Mouse (Mus musculus) stomach, embryonic 15.5 days (tissue): Measurements from ENCODE around the gene Olfr316. TPM values are rescaled to one million over a fixed set of nuclear protein-coding genes. Genes with fewer than 3 reads are reported as not detected.

Experiments
- ATAC-seq: fragments of 200-750 bp; cut with Nextera tagmentation; 2 replicates; pipeline ENCODE4 v1.8.0; 2017; ENCODE audit warnings: low read depth, moderate number of reproducible peaks, moderate TSS enrichment; ENCODE audit not compliant: insufficient read depth, low FRiP score
- H3K27ac ChIP-seq: fragments of 300-500 bp; sonication (generic); 2 replicates; pipeline ENCODE4 v1.5.1; 2015; ENCODE audit warnings: mild to moderate bottlenecking, inconsistent platforms
- H3K27me3 ChIP-seq: fragments of 300-500 bp; sonication (generic); replicated peaks from 2 replicates; pipeline ENCODE4 v1.6.1; 2015; ENCODE audit warnings: inconsistent platforms
- H3K36me3 ChIP-seq: fragments of 300-500 bp; sonication (generic); 2 replicates; pipeline ENCODE4 v1.6.1; 2015; ENCODE audit warnings: inconsistent platforms
- H3K4me1 ChIP-seq: fragments of 300-500 bp; sonication (generic); 2 replicates; pipeline ENCODE4 v1.6.1; 2015; ENCODE audit warnings: inconsistent platforms
- H3K4me2 ChIP-seq: fragments of 300-500 bp; sonication (generic); 2 replicates; pipeline ENCODE4 v1.6.1; 2015; ENCODE audit warnings: mild to moderate bottlenecking, inconsistent platforms
- H3K4me3 ChIP-seq: fragments of 300-500 bp; sonication (generic); replicated peaks from 2 replicates; pipeline ENCODE4 v1.5.1; 2015; ENCODE audit warnings: inconsistent platforms
- H3K9ac ChIP-seq: fragments of 300-500 bp; sonication (generic); 2 replicates; pipeline ENCODE4 v1.6.1; 2015; ENCODE audit warnings: inconsistent platforms
- H3K9me3 ChIP-seq: fragments of 300-500 bp; sonication (generic); 2 replicates; pipeline ENCODE4 v1.6.1; 2016; ENCODE audit warnings: inconsistent platforms
- WGBS: fragments of 180-500 bp; shearing (Covaris S2); methylation state at CpG from one replicate; pipeline ENCODE4 v1.1.7; 2015; 5-methylcytosine and 5-hydroxymethylcytosine counted together
- polyA plus RNA-seq: library from polyadenylated mRNA; unstranded; fragments of >200 nt; fragmentation: Nextera tagmentation; extraction: Ambion mirVana; gene quantifications from 2 replicates; pipeline ENCODE4 v1.2.1, GENCODE M21; 2015

Olfr316 gene
- polyA plus RNA-seq, 1 experiment from 2014 or later, result not detected

GRCm38 (mm10) chr11:58787651-58788050, 35.1 kb downstream of the Olfr316 start:
- ATAC-seq, result no peak
- Histone ChIP-seq H3K9ac (no peak overlapping the region), H3K27ac (no peak overlapping the region), H3K36me3 (no peaks in the 10 kb centered on the region), H3K4me1 (no peaks in the 10 kb centered on the region), H3K9me3 (no peaks in the 10 kb centered on the region), H3K27me3 (no peaks in the 10 kb centered on the region), H3K4me2 (no peak overlapping the region), H3K4me3 (no peak overlapping the region)
- WGBS, result 77% methylated on average over 10 of the region's 10 CpGs

- no peak for ATAC-seq
- no peak overlapping the region for H3K9ac ChIP-seq
- 72% methylated on average over 8 of the region's 8 CpGs for WGBS
- no peaks in the 10 kb centered on the region for H3K9me3 ChIP-seq
- no peak overlapping the region for H3K4me2 ChIP-seq
- H3K4me3 ChIP-seq, result no peak overlapping the region
- H3K27ac ChIP-seq, result no peak overlapping the region
- no peaks in the 10 kb centered on the region for H3K4me1 ChIP-seq
- no peaks in the 10 kb centered on the region for H3K36me3 ChIP-seq
- H3K27me3 ChIP-seq, result no peaks in the 10 kb centered on the region
Measured at GRCm38 (mm10) chr11:58788346-58788745, 35.8 kb downstream of the Olfr316 start.

- WGBS, result 28% methylated on average over 3 of the region's 3 CpGs
- H3K36me3 ChIP-seq, result no peaks in the 10 kb centered on the region
- no peak overlapping the region for H3K4me3 ChIP-seq
- no peaks in the 10 kb centered on the region for H3K4me1 ChIP-seq
- H3K27me3 ChIP-seq, result no peaks in the 10 kb centered on the region
- ATAC-seq, result no peak
- no peak overlapping the region for H3K27ac ChIP-seq
- H3K9me3 ChIP-seq, result no peaks in the 10 kb centered on the region
- H3K4me2 ChIP-seq, result no peak overlapping the region
- H3K9ac ChIP-seq, result no peak overlapping the region
Measured at GRCm38 (mm10) chr11:58789532-58789931, 37.0 kb downstream of the Olfr316 start.

- Histone ChIP-seq H3K9me3 (no peaks in the 10 kb centered on the region), H3K4me3 (no peak overlapping the region), H3K36me3 (no peaks in the 10 kb centered on the region), H3K4me2 (no peak overlapping the region), H3K4me1 (no peaks in the 10 kb centered on the region), H3K9ac (no peak overlapping the region), H3K27me3 (no peaks in the 10 kb centered on the region), H3K27ac (no peak overlapping the region)
- WGBS, result 41% methylated on average over 2 of the region's 2 CpGs
- ATAC-seq, result no peak
Measured at GRCm38 (mm10) chr11:58790053-58790452, 37.5 kb downstream of the Olfr316 start.

- no peaks in the 10 kb centered on the region for H3K27me3 ChIP-seq
- no peak overlapping the region for H3K4me2 ChIP-seq
- H3K4me3 ChIP-seq, result no peak overlapping the region
- no peak overlapping the region for H3K9ac ChIP-seq
- H3K4me1 ChIP-seq, result no peaks in the 10 kb centered on the region
- no peaks in the 10 kb centered on the region for H3K36me3 ChIP-seq
- no peaks in the 10 kb centered on the region for H3K9me3 ChIP-seq
- H3K27ac ChIP-seq, result no peak overlapping the region
- no peak for ATAC-seq
- WGBS, result 65% methylated on average over 6 of the region's 6 CpGs
Measured at GRCm38 (mm10) chr11:58790646-58791045, 38.1 kb downstream of the Olfr316 start.

- Histone ChIP-seq H3K4me1 (no peaks in the 10 kb centered on the region), H3K9ac (no peak overlapping the region), H3K4me3 (no peak overlapping the region), H3K9me3 (no peaks in the 10 kb centered on the region), H3K27ac (no peak overlapping the region), H3K36me3 (no peaks in the 10 kb centered on the region), H3K27me3 (no peaks in the 10 kb centered on the region), H3K4me2 (no peak overlapping the region)
- 89% methylated on average over 2 of the region's 2 CpGs for WGBS
- ATAC-seq, result no peak
Measured at GRCm38 (mm10) chr11:58795856-58796255, 43.3 kb downstream of the Olfr316 start.

- Histone ChIP-seq H3K27ac (no peak overlapping the region), H3K9me3 (no peaks in the 10 kb centered on the region), H3K9ac (no peak overlapping the region), H3K4me2 (no peak overlapping the region), H3K4me1 (0 out of 2 replicates have a peak, but pooled peaks cover 2% of the 10 kb centered on the region), H3K36me3 (no peaks in the 10 kb centered on the region), H3K4me3 (no peak overlapping the region), H3K27me3 (no peaks in the 10 kb centered on the region)
- 74% methylated on average over 7 of the region's 7 CpGs for WGBS
- no peak for ATAC-seq
Measured at GRCm38 (mm10) chr11:58796850-58797249, 44.3 kb downstream of the Olfr316 start.

GRCm38 (mm10) chr11:58799747-58800146, 47.2 kb downstream of the Olfr316 start:
- Histone ChIP-seq H3K27me3 (no peaks in the 10 kb centered on the region), H3K27ac (no peak overlapping the region), H3K9ac (no peak overlapping the region), H3K4me3 (no peak overlapping the region), H3K4me1 (0 out of 2 replicates have a peak, but pooled peaks cover 8% of the 10 kb centered on the region), H3K4me2 (no peak overlapping the region), H3K9me3 (no peaks in the 10 kb centered on the region), H3K36me3 (no peaks in the 10 kb centered on the region)
- ATAC-seq, result no peak
- WGBS, result 72% methylated on average over 5 of the region's 5 CpGs

DNA sequence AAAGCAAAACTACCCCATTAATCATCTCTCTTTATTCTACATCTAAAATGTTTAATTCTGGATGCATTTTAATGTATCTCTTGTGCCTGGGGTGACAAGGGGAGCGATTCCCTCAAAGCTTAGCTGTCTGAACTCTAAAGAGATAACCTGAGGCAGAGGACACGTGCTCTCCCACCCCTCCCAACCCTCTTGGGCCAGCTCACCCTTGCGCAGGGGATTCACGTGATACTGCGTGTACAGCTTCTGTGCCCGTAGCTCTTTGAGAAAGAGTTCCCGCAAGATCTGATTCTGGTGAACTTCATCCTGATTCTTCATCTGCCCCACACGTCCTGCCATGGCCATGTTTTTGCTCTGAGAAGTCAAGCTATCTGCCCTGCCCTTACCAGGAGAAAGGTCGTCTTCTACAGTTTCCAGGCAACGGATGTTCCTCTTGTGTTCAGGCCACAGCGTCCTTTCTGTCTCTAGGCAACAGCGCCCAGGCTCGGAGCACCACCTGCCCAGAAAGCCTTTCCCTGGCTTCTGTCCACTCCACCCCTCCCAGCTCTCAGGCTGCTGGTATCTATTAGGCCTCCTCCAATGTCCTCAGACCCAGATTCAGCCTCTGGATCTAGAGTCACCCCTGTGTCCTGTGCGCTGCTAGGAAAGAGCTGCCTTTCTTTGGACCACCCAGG, 49.2 kb downstream of the Olfr316 start, which contains the start of gene Fam183b:
Gene Fam183b (minus strand): TSS at position 403 of the 671 bp plus-strand sequence.
- 18% methylated on average over 14 of the region's 14 CpGs for WGBS
- H3K4me1 ChIP-seq, result 0 out of 2 replicates have a peak, but pooled peaks cover 8% of the 10 kb centered on the region
- no peak within 1 kb of the TSS for H3K9ac ChIP-seq
- H3K36me3 ChIP-seq, result no peaks in the 10 kb centered on the region
- no peaks in the 10 kb centered on the region for H3K27me3 ChIP-seq
- no peaks in the 10 kb centered on the region for H3K9me3 ChIP-seq
- H3K27ac ChIP-seq, result no peak within 1 kb of the TSS
- ATAC-seq, result peak; percentile 56; the same call in 1 of the 2 replicates
- peak within 1 kb of the TSS; percentile 35 for H3K4me2 ChIP-seq
- H3K4me3 ChIP-seq, result no peak within 1 kb of the TSS

DNA sequence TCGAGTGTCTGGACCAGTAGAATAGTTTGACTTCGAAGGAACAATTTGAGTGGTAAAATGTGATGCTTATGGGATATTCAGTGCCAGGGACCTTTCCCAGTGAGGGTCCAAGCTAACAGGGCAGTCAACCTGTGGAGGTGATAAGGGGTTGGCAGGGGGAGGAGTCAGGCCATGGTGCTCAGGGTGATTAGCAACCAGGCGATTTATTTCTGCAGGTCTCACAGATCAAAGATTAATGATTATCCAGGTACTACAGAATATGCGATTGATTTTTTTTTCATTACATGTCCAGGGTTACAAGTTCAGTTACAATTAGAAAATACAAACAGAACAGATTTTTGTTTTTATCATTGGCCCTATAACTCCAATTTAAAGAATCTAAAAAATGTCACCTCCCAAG, 51.3 kb downstream of the Olfr316 start:
- WGBS, result 42% methylated on average over 4 of the region's 4 CpGs
- H3K9ac ChIP-seq, result no peak overlapping the region
- no peaks in the 10 kb centered on the region for H3K27me3 ChIP-seq
- H3K36me3 ChIP-seq, result no peaks in the 10 kb centered on the region
- H3K9me3 ChIP-seq, result no peaks in the 10 kb centered on the region
- no peak overlapping the region for H3K4me2 ChIP-seq
- H3K27ac ChIP-seq, result no peak overlapping the region
- H3K4me1 ChIP-seq, result 0 out of 2 replicates have a peak, but pooled peaks cover 8% of the 10 kb centered on the region
- ATAC-seq, result no peak
- H3K4me3 ChIP-seq, result no peak overlapping the region

- peak overlapping the region; percentile 48; the same call in 1 of the 2 replicates for H3K27ac ChIP-seq
- WGBS, result 18% methylated on average over 2 of the region's 2 CpGs
Measured at GRCm38 (mm10) chr11:58804393-58804792, 51.9 kb downstream of the Olfr316 start.

More at GRCm38 (mm10) chr11:58804393-58804792, 51.9 kb downstream of the Olfr316 start:
- Histone ChIP-seq H3K4me3 (no peak overlapping the region), H3K36me3 (no peaks in the 10 kb centered on the region), H3K27me3 (no peaks in the 10 kb centered on the region), H3K4me2 (no peak overlapping the region), H3K4me1 (0 out of 2 replicates have a peak, but pooled peaks cover 8% of the 10 kb centered on the region), H3K9me3 (no peaks in the 10 kb centered on the region), H3K9ac (no peak overlapping the region)
- peak; percentile 76; the same call in 1 of the 2 replicates for ATAC-seq
